Mouse (Mus musculus) intestine, embryonic 15.5 days (tissue): ENCODE measurements around the gene BC037034. TPM values are rescaled to one million over a fixed set of nuclear protein-coding genes. Genes with fewer than 3 reads are reported as not detected.
A peak's percentile ranks its signal among the peaks of the same experiment; 100 is the strongest.

Experiments used
- ATAC-seq: fragments of 200-750 bp; cut with Nextera tagmentation; 2 replicates; pipeline ENCODE4 v1.8.0; 2017; ENCODE audit warnings: moderate TSS enrichment, moderate library complexity
- H3K27ac ChIP-seq: fragments of 300-500 bp; sonication (generic); 2 replicates; pipeline ENCODE4 v1.5.1; 2015; ENCODE audit warnings: mild to moderate bottlenecking, inconsistent platforms
- H3K27me3 ChIP-seq: fragments of 300-500 bp; sonication (generic); replicated peaks from 2 replicates; pipeline ENCODE4 v1.6.1; 2015; ENCODE audit warnings: inconsistent platforms
- H3K36me3 ChIP-seq: fragments of 300-500 bp; sonication (generic); 2 replicates; pipeline ENCODE4 v1.6.1; 2015; ENCODE audit warnings: inconsistent platforms
- H3K4me1 ChIP-seq: fragments of 300-500 bp; sonication (generic); replicated peaks from 2 replicates; pipeline ENCODE4 v1.6.1; 2015; ENCODE audit warnings: inconsistent platforms
- H3K4me2 ChIP-seq: fragments of 300-500 bp; sonication (generic); replicated peaks from 2 replicates; pipeline ENCODE4 v1.6.1; 2015; ENCODE audit warnings: mild to moderate bottlenecking, inconsistent platforms
- H3K4me3 ChIP-seq: fragments of 300-500 bp; sonication (generic); replicated peaks from 2 replicates; pipeline ENCODE4 v1.5.1; 2015; ENCODE audit warnings: inconsistent platforms
- H3K9ac ChIP-seq: fragments of 300-500 bp; sonication (generic); 2 replicates; pipeline ENCODE4 v1.6.1; 2015; ENCODE audit warnings: inconsistent platforms
- H3K9me3 ChIP-seq: fragments of 300-500 bp; sonication (generic); 2 replicates; pipeline ENCODE4 v1.6.1; 2016; ENCODE audit warnings: inconsistent platforms
- WGBS: fragments of 180-500 bp; shearing (Covaris S2); methylation state at CpG from one replicate; pipeline ENCODE4 v1.1.7; 2015; 5-methylcytosine and 5-hydroxymethylcytosine counted together
- polyA plus RNA-seq: library from polyadenylated mRNA; unstranded; fragments of >200 nt; fragmentation: Nextera tagmentation; extraction: Ambion mirVana; gene quantifications from 2 replicates; pipeline ENCODE4 v1.2.1, GENCODE M21; 2015

The BC037034 gene
- polyA plus RNA-seq, result 4.8 and 5.1 TPM in 2 replicates

DNA sequence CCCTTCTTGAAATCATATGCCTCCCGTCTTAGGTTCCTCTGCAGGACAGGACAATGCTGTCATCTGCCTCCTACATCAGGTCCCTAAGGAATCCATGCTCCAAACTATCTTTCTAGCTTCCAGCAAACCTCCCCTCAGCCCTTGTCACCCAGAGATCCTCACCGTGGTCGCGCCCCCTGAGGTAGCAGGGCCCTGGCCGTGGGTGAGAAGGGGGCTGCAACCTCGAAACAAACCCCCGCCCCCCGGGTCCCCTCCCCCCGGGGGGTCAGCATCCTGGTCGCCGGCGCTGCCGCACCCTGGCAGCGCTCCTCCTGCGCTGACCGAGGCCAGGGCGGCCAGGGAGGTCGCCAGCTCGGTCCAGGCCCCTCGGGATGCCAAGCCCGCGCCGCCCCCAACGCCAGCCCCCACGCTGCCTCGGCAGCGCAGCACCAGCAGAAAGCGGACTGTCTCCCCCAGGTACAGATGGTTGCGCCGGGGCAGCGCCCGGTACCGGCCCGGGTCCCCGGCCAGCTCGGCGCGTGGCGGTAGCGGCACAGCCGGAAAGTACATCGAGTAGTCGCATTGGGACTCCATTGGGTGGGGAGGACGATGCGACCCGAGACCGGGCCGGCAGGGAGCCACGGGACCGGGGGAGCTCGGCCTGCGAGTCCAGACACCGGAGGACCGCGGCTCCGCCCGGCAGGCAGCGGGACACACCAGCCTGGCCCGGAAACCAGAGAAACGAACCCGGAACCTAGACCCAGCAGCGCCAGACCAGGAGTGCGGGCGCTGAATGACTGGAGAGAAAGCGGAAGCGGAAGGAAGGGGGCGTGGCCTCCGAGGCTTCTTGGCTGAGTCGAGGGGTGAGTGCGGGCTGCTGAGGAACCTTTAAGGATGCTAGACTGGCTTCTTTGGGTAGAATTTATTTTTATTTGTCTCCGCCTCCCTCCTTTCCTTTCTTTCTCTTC, at the start of gene BC037034:
Gene BC037034, minus strand, starts transcription at position 774 of the 947 bp plus-strand sequence.
- Histone ChIP-seq H3K9ac (peak within 1 kb of the TSS; percentile 84), H3K36me3 (peaks cover 17% of the 10 kb centered on the region), H3K4me2 (peak within 1 kb of the TSS; percentile 92), H3K4me3 (peak within 1 kb of the TSS; percentile 80), H3K9me3 (no peaks in the 10 kb centered on the region), H3K27ac (peak within 1 kb of the TSS; percentile 77), H3K4me1 (peaks cover 21% of the 10 kb centered on the region), H3K27me3 (no peaks in the 10 kb centered on the region)
- WGBS, result under 1% methylated on average over 71 of the region's 71 CpGs
- peak; percentile 96 for ATAC-seq

DNA sequence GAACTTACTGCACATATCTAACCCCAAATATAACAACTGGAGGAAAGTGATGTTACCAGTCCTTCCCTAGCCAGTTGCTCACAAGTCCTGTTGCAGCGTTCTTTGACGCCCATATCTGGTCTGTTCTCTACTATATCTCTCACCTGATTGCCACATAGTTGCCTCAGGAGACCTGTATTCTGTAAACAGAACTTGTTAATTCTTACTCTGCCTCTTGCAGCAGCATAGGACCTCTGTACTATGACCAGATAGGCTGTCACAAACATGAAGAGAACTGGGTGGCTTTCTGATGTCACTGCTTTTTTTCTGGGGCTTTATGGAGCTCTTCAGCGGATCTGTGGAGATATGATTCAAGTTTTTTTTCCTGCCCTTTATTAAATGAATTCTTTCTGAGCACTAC, 49.0 kb upstream of the BC037034 start:
- no peak for ATAC-seq
- Histone ChIP-seq H3K9ac (no peak overlapping the region), H3K4me2 (no peak overlapping the region), H3K27me3 (no peaks in the 10 kb centered on the region), H3K27ac (no peak overlapping the region), H3K9me3 (no peaks in the 10 kb centered on the region), H3K4me1 (no peaks in the 10 kb centered on the region), H3K36me3 (no peaks in the 10 kb centered on the region), H3K4me3 (no peak overlapping the region)
- 81% methylated on average over 3 of the region's 3 CpGs for WGBS

DNA sequence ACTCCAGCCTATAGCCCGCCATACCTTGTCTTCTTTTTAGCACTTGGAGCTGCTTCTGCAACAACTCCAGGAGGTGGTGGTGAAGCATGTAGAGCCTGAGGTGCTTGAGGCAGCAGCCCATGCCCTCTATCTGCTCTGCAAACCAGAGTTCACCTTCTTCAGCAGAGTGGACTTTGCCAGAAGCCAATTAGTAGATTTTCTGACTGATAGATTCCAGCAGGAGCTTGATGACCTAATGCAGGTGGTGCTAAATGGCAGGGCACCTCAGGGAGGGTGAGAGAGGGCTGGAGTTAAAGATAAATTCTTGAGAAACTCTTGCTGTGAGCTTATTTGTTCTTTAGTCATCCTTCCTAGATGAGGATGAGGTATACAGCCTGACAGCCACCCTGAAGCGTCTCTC, 35.8 kb upstream of the BC037034 start:
- H3K27me3 ChIP-seq, result no peaks in the 10 kb centered on the region
- peak; percentile 62 for ATAC-seq
- no peak overlapping the region for H3K27ac ChIP-seq
- no peaks in the 10 kb centered on the region for H3K4me1 ChIP-seq
- H3K4me3 ChIP-seq, result no peak overlapping the region
- WGBS, result 69% methylated on average over 2 of the region's 2 CpGs
- no peak overlapping the region for H3K4me2 ChIP-seq
- no peak overlapping the region for H3K9ac ChIP-seq
- H3K36me3 ChIP-seq, result no peaks in the 10 kb centered on the region
- H3K9me3 ChIP-seq, result no peaks in the 10 kb centered on the region

DNA sequence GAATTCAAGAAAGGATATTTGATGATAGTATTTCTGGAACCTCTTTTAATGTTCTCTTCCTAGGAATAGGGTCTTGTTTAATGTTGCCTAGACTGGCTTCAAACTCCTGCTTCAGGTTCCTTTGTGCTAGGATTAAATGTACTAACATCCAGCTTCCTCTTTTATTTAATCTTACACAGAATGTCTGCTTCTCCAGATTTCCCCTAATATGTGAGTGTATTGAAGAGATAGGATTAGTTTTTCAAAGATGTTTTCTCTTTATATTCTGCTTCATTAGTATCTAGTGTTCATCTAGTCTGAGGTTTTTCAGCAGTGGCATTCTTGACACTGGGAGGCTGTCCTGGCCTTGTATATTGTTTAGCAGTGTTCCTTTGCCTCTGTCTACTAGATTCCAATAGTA, 30.3 kb upstream of the BC037034 start:
- no peak overlapping the region for H3K4me3 ChIP-seq
- no peaks in the 10 kb centered on the region for H3K27me3 ChIP-seq
- H3K4me2 ChIP-seq, result no peak overlapping the region
- no peak overlapping the region for H3K27ac ChIP-seq
- H3K4me1 ChIP-seq, result no peaks in the 10 kb centered on the region
- no peaks in the 10 kb centered on the region for H3K36me3 ChIP-seq
- no peak for ATAC-seq
- H3K9me3 ChIP-seq, result no peaks in the 10 kb centered on the region
- no peak overlapping the region for H3K9ac ChIP-seq

DNA sequence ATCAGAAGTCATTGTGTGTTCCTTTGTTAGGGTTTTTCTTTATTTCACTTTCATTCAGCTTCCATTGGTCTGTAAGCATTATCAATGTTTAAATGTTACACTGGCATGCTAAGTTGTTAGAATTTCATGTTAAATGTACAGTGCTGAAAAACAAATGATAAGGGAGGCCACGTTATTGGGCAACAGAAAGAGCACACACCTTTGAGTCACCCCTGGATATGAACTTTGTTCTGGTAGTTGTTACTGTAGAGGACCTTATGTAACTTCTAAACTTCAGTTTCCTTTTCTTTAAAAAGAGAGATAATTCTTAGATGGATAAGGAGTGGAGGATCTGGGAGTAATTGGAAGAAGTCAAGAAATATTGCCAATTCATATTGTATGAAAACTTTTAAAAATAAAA, 27.8 kb upstream of the BC037034 start:
- Histone ChIP-seq H3K27me3 (no peaks in the 10 kb centered on the region), H3K4me3 (no peak overlapping the region), H3K36me3 (no peaks in the 10 kb centered on the region), H3K27ac (no peak overlapping the region), H3K4me2 (no peak overlapping the region), H3K9me3 (no peaks in the 10 kb centered on the region), H3K4me1 (no peaks in the 10 kb centered on the region), H3K9ac (no peak overlapping the region)
- ATAC-seq, result no peak
- 75% methylated on average over 1 of the region's 1 CpGs for WGBS

DNA sequence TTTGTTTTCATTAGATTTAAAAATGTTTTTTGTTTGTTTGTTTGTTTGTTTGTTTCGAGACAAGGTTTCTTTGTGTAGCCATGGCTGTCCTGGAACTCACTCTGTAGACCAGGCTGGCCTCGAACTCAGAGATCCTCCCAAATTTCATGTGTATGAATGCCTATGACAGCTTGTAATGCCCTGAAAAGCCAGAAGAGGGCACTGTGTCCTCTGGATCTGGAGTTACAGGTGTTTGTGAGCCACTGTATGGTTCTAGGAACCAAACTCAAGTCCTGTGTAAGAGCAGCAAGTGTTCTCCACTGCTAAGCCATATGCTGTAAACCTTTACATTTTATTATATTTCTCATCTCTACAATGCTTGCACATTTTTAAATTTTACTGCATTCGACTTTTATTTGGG, 24.0 kb upstream of the BC037034 start:
- no peak for ATAC-seq
- H3K27ac ChIP-seq, result no peak overlapping the region
- H3K9me3 ChIP-seq, result no peaks in the 10 kb centered on the region
- H3K36me3 ChIP-seq, result no peaks in the 10 kb centered on the region
- no peaks in the 10 kb centered on the region for H3K27me3 ChIP-seq
- WGBS, result 77% methylated on average over 3 of the region's 3 CpGs
- H3K4me2 ChIP-seq, result no peak overlapping the region
- H3K4me1 ChIP-seq, result no peaks in the 10 kb centered on the region
- no peak overlapping the region for H3K4me3 ChIP-seq
- no peak overlapping the region for H3K9ac ChIP-seq

DNA sequence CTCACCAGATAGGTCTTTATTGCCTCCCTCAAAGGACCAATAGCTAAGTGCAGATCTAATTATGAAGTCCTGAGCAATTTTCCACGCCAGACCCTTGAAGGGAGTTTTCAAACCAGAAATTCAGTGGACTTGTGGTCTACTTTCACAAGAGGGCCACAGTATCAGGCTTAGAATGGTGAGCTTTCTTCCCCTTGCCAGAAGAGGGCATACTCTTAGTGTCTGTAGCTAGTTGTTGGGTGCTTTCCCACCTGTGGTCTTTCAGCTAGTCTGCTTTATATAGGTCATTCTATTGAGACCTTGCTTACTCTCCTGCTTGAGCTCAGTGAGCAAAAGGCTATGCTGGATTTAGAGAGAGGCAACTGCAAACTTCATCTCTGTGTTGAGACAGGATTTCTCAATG, 19.7 kb upstream of the BC037034 start:
- Histone ChIP-seq H3K4me2 (no peak overlapping the region), H3K9me3 (no peaks in the 10 kb centered on the region), H3K4me3 (no peak overlapping the region), H3K27ac (no peak overlapping the region), H3K9ac (no peak overlapping the region), H3K27me3 (no peaks in the 10 kb centered on the region), H3K4me1 (peaks cover 13% of the 10 kb centered on the region), H3K36me3 (no peaks in the 10 kb centered on the region)
- WGBS, result 70% methylated on average over 1 of the region's 1 CpGs
- ATAC-seq, result no peak

DNA sequence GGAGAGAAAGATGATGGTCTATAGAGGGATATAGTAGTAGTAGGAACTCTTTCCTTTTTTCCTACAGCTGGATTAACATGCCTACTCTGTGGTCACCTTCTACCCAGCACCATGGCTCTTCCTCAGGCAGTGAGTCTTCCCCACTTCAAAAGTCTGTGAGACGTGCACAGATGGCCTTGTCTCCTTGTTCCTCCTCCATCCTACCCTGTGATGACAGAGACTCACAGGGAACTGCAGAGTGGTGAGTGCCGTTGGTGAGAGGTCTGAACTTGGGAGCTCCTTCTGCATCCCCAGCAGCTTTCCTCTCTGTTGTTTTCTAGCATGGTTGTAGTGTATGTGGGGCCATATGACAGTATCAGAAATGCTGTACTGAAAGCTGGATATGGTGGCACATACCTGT, 18.0 kb upstream of the BC037034 start:
- H3K36me3 ChIP-seq, result no peaks in the 10 kb centered on the region
- no peaks in the 10 kb centered on the region for H3K9me3 ChIP-seq
- H3K4me3 ChIP-seq, result no peak overlapping the region
- no peak overlapping the region for H3K27ac ChIP-seq
- H3K27me3 ChIP-seq, result no peaks in the 10 kb centered on the region
- 80% methylated on average over 2 of the region's 2 CpGs for WGBS
- H3K9ac ChIP-seq, result no peak overlapping the region
- no peak for ATAC-seq
- no peak overlapping the region for H3K4me2 ChIP-seq
- peaks cover 13% of the 10 kb centered on the region for H3K4me1 ChIP-seq

GRCm38 (mm10) chr5:138280829-138281228, 17.0 kb upstream of the BC037034 start:
- no peak for ATAC-seq
- Histone ChIP-seq H3K9me3 (no peaks in the 10 kb centered on the region), H3K27me3 (no peaks in the 10 kb centered on the region), H3K27ac (no peak overlapping the region), H3K9ac (no peak overlapping the region), H3K4me1 (peaks cover 15% of the 10 kb centered on the region), H3K4me3 (no peak overlapping the region), H3K4me2 (peak overlapping the region; percentile 82; the same call in 1 of the 2 replicates), H3K36me3 (no peaks in the 10 kb centered on the region)
- WGBS, result 95% methylated on average over 15 of the region's 15 CpGs

DNA sequence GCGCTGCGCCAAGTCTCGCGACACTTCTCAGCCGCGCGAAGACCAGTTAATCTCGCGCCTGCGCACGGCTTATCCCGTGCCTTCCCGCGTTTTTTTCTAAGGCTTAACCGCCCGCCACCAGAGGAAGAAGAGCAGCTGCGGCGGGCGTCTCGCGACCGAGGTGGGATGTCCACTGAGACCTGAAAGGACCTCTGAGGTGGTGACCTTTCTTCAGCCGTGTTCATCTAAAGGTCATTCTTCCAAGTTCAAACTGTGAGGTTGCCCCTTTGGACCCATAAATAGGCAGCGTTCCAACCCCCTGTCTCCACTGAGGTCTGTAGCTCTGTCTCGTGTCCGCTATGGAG, 16.6 kb upstream of the BC037034 start:
- 0 out of 2 replicates have a peak, but pooled peaks have one; percentile 2 for ATAC-seq

DNA sequence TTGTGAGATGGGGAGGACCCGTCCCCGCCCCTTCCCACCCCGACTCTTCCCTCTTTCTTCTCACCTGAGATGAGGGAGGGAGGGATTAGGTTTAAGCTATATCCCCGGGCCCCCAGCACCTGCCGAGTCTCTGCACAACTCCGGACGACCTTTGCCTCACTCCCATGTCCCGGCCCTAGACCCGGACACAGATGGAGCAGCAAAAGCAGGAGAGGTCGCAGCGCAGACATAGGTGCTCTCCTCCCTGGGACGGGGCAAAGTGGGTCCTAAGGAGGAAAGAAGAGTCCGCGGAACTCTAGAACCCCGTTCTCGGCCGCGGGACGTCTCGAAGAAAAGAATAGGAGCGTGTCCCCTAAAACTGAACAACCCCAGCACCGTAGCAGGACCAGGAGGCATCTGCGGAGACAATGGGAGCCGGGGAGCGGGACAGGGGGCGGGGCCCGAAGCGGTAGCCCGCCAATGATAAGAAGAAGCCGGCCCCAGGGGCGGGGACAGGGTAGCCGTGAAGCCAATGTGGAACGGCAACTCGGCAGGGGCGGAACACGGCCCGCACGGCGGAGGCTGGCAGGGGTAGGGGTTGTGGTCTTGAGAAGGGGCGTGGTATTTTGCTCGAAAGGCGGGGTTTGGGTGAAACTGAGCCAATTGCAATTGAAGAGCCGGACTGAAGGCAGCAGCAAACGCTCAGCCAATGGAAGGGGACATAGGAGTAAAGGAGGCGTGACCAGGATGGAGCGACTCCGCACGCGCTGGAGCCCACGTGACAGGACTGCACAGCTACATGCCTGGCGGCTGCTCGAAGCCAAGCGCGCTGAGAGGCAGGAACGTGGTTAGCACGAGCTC, 16.0 kb upstream of the BC037034 start, which contains the start of the genes Gm43720, Gpc2 and Stag3:
Gene Gm43720, minus strand, starts transcription at position 374 of the 840 bp plus-strand sequence.
Gene Gpc2, minus strand, starts transcription at position 421 of the 840 bp plus-strand sequence.
Gene Stag3, plus strand, starts transcription at position 656 of the 840 bp plus-strand sequence.
- Histone ChIP-seq H3K4me2 (peak within 1 kb of the TSS; percentile 82), H3K9me3 (no peaks in the 10 kb centered on the region), H3K36me3 (no peaks in the 10 kb centered on the region), H3K4me1 (peaks cover 21% of the 10 kb centered on the region), H3K4me3 (peak within 1 kb of the TSS; percentile 64), H3K27ac (peak within 1 kb of the TSS; percentile 52; the same call in 1 of the 2 replicates), H3K27me3 (no peaks in the 10 kb centered on the region), H3K9ac (peak within 1 kb of the TSS; percentile 63)
- ATAC-seq, result peak; percentile 99
- WGBS, result under 1% methylated on average over 56 of the region's 56 CpGs

More for the DNA sequence above, 16.6 kb upstream of the BC037034 start:
- Histone ChIP-seq H3K9me3 (no peaks in the 10 kb centered on the region), H3K27me3 (no peaks in the 10 kb centered on the region), H3K27ac (no peak overlapping the region), H3K36me3 (no peaks in the 10 kb centered on the region), H3K4me2 (peak overlapping the region; percentile 82), H3K4me3 (peak overlapping the region; percentile 64), H3K9ac (no peak overlapping the region), H3K4me1 (peaks cover 19% of the 10 kb centered on the region)
- 23% methylated on average over 26 of the region's 26 CpGs for WGBS

DNA sequence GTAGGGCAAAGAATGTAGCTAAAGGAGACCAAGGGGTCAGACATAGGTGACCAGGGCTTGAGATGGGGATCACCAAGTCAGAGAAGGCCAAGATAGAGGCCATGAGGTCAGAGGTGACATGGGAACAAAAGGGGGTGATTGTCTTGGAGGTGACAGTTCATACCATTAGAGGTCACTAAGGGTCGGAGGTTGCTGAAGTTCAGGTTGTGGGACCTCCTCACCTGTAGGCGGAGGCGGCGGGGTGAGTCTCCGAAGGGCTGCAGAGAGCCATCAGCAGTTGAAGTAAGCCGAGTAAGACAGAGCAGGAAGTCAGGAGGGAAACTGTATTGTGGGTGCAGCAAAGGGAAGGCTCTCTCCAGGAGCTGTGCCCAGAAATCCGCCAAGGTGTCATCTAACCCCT, 14.2 kb upstream of the BC037034 start:
- 0 out of 2 replicates have a peak overlapping the region, but pooled peaks have one; percentile 82 for H3K4me2 ChIP-seq
- ATAC-seq, result no peak
- no peaks in the 10 kb centered on the region for H3K36me3 ChIP-seq
- peaks cover 21% of the 10 kb centered on the region for H3K4me1 ChIP-seq
- WGBS, result 87% methylated on average over 7 of the region's 7 CpGs
- no peaks in the 10 kb centered on the region for H3K27me3 ChIP-seq
- H3K4me3 ChIP-seq, result no peak overlapping the region
- no peak overlapping the region for H3K9ac ChIP-seq
- H3K27ac ChIP-seq, result no peak overlapping the region
- no peaks in the 10 kb centered on the region for H3K9me3 ChIP-seq
